Mouse (Mus musculus): ENCODE measurements around the gene Fbn1. TPM values are rescaled to one million over a fixed set of nuclear protein-coding genes. Genes with fewer than 3 reads are reported as not detected.

The Fbn1 gene
- polyA plus RNA-seq, 1 experiment from 2014 or later, result 16.8 TPM

DNA sequence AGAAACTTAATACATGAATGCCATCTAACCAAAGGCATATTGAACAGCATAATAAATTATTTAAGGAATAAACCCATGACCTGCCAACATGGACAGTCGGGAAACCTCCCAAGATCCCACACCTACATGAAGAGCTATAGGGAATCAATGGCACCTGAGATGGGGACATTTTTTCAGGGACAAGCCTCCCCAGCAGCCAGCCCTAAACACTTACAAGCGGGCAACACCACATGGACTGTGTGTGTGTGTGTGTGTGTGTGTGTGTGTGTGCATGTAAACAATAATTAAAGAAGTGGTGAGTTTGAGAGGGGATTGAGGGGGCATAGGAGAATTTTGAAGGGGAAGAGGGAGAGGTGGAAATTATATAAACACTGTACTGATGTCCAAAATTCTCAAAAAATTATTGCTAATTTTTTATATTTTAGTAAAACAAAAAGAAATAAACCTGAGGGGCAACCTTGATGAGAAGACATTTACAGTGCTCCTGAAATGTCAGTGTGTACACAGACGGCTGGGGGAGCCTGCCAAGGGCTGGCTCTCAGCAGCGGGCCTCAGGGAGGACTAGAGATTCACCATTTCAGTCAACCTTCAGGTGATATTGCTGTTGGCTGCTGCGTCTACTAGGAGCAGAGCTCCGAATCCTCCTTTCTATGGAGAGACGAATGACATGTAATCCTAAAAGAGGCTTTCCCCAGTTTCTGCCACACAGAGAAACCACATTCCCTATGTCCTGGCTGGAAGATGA lies 121.4 kb downstream of the Fbn1 start:
- no peaks in the 10 kb centered on the region for H3K9me3 ChIP-seq (replicated peaks)
- H3K27me3 ChIP-seq, result no peaks in the 10 kb centered on the region
- ATAC-seq (replicated peaks; ENCODE audit: insufficient number of reproducible peaks, insufficient read depth, low FRiP score, low read depth), result no peak
- H3K9ac ChIP-seq, result no peak overlapping the region
- no peak overlapping the region for H3K4me2 ChIP-seq
- 85% methylated on average over 7 of the region's 7 CpGs for WGBS
- H3K4me1 ChIP-seq (replicated peaks), result no peaks in the 10 kb centered on the region
- H3K36me3 ChIP-seq, result no peaks in the 10 kb centered on the region; the same call in 1 of the 2 replicates
- H3K27ac ChIP-seq, result no peak overlapping the region
- no peak overlapping the region for H3K4me3 ChIP-seq

DNA sequence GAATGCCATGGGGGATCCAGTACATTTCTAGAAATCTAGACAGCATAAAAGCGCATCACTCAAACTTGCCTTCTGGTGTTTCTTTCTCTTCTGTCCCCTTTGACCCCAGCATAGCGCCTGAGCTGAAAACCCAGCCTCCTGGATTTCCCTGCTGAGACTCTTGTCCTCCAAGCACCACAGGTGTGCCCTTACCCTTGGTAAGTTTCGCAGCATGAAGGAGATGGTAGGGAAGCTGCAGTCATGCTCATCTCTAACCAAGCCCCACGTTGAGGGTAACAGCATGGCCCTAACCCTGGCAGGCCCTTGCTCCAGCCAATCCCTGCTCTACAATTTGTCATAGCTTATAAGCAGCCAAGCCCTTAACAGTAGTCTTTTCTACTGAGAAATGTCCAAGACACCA lies 122.9 kb downstream of the Fbn1 start:
- no peaks in the 10 kb centered on the region for H3K4me1 ChIP-seq (replicated peaks)
- no peaks in the 10 kb centered on the region for H3K27me3 ChIP-seq
- no peak overlapping the region for H3K4me3 ChIP-seq
- H3K27ac ChIP-seq, result no peak overlapping the region
- WGBS, result 73% methylated on average over 4 of the region's 4 CpGs
- no peak overlapping the region for H3K4me2 ChIP-seq
- H3K9ac ChIP-seq, result no peak overlapping the region
- H3K9me3 ChIP-seq (replicated peaks), result no peaks in the 10 kb centered on the region
- ATAC-seq (replicated peaks; ENCODE audit: insufficient number of reproducible peaks, insufficient read depth, low FRiP score, low read depth), result no peak
- no peaks in the 10 kb centered on the region; the same call in 1 of the 2 replicates for H3K36me3 ChIP-seq

DNA sequence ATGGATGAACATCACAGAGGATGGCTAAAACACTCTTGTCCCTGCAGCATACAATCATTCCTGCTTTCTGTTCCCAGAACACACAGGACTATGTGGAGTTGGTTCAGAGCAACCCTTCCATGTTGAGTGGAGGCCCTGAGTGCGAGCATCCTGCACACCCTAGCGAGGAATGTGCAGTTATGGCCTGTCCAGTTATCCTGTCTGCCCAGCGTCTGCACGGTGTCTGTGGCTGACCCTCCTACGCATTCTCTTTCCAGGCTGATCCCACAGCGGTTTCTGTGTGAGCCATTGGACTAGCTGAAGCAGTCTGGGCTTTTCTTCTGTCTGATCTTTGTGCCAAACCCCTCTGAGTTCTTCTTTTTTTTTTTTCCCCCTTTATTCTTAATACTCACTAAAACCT lies 123.4 kb downstream of the Fbn1 start:
- Histone ChIP-seq H3K9me3 (replicated peaks) (no peaks in the 10 kb centered on the region), H3K4me2 (no peak overlapping the region), H3K4me3 (no peak overlapping the region), H3K27me3 (no peaks in the 10 kb centered on the region), H3K4me1 (replicated peaks) (no peaks in the 10 kb centered on the region), H3K9ac (no peak overlapping the region), H3K27ac (no peak overlapping the region), H3K36me3 (no peaks in the 10 kb centered on the region; the same call in 1 of the 2 replicates)
- ATAC-seq (replicated peaks; ENCODE audit: insufficient number of reproducible peaks, insufficient read depth, low FRiP score, low read depth), result no peak
- 67% methylated on average over 6 of the region's 6 CpGs for WGBS

DNA sequence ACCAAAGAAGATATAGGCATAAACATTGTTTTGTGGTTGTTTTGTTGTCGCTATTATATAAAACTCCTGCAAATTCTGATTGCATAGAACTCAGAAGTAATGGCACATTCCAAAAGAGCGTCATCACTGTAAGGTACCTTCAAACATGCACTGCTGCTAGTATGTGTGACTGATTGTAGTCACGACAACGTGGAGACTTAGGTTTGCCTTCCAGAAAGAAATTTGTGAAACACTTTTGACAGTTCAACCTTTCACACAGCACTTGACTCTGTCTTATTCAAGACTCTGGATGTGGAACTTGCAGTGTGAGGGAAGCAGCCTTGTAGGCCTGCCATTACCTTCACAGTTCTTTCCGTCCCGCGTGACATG lies 124.5 kb downstream of the Fbn1 start:
- no peak overlapping the region for H3K4me2 ChIP-seq

DNA sequence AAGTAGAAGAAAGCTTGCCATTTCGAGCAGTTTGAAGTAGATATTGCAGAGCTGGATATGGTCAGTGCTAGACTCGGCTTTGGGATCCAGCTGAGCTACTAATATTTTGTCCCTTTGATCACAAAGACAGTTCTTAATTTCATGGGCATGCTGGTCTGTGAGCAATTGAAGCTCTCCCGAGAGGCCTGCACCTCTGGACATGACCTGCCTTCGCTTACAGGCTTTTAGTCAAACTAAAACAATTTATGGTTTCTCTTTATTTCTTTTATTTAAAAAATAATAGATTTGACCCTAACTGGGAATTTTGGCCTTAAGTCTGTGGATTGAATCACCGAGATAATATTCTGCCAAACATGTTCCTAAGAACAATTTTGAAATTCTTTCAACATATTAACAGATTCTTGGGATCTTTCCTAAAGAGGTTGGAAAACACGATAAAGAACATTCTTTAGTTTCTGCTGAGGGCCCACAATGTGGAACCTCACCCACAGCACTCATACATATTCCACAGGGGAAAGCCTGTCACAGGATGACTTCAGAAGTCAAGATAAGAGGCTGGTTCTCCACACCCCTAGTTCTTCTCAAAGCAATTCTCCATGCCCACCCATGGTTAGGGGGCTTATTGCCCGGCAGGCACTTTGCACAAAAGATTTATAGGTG lies 125.0 kb downstream of the Fbn1 start:
- no peak overlapping the region for H3K4me3 ChIP-seq
- H3K9ac ChIP-seq, result no peak overlapping the region
- H3K4me2 ChIP-seq, result no peak overlapping the region
- H3K36me3 ChIP-seq, result peaks cover 9% of the 10 kb centered on the region; the same call in 1 of the 2 replicates
- no peaks in the 10 kb centered on the region for H3K9me3 ChIP-seq (replicated peaks)
- no peaks in the 10 kb centered on the region for H3K4me1 ChIP-seq (replicated peaks)
- H3K27ac ChIP-seq, result no peak overlapping the region
- H3K27me3 ChIP-seq, result no peaks in the 10 kb centered on the region
- no peak for ATAC-seq (replicated peaks; ENCODE audit: insufficient number of reproducible peaks, insufficient read depth, low FRiP score, low read depth)
- WGBS, result 74% methylated on average over 7 of the region's 7 CpGs

More for the DNA sequence above, 124.5 kb downstream of the Fbn1 start:
- H3K9ac ChIP-seq, result no peak overlapping the region
- H3K27ac ChIP-seq, result no peak overlapping the region
- H3K27me3 ChIP-seq, result no peaks in the 10 kb centered on the region
- no peak for ATAC-seq (replicated peaks; ENCODE audit: insufficient number of reproducible peaks, insufficient read depth, low FRiP score, low read depth)
- H3K9me3 ChIP-seq (replicated peaks), result no peaks in the 10 kb centered on the region
- WGBS, result 70% methylated on average over 7 of the region's 7 CpGs
- H3K4me1 ChIP-seq (replicated peaks), result no peaks in the 10 kb centered on the region
- H3K4me3 ChIP-seq, result no peak overlapping the region
- H3K36me3 ChIP-seq, result 0 out of 2 replicates have a peak, but pooled peaks cover 9% of the 10 kb centered on the region

- H3K36me3 ChIP-seq, result peaks cover 13% of the 10 kb centered on the region; the same call in 1 of the 2 replicates
- no peaks in the 10 kb centered on the region for H3K4me1 ChIP-seq (replicated peaks)
- H3K9me3 ChIP-seq (replicated peaks), result no peaks in the 10 kb centered on the region
- no peak overlapping the region for H3K4me2 ChIP-seq
- H3K9ac ChIP-seq, result no peak overlapping the region
- H3K27me3 ChIP-seq, result no peaks in the 10 kb centered on the region
- no peak overlapping the region for H3K4me3 ChIP-seq
- no peak overlapping the region for H3K27ac ChIP-seq
- ATAC-seq (replicated peaks; ENCODE audit: insufficient number of reproducible peaks, insufficient read depth, low FRiP score, low read depth), result no peak
- 67% methylated on average over 2 of the region's 2 CpGs for WGBS
These were observed 127.7 kb downstream of the Fbn1 start for GRCm38 (mm10) chr2:125380086-125380485.

GRCm38 (mm10) chr2:125379206-125379605 lies 128.6 kb downstream of the Fbn1 start:
- no peak overlapping the region for H3K4me3 ChIP-seq
- H3K9ac ChIP-seq, result no peak overlapping the region
- ATAC-seq (replicated peaks; ENCODE audit: insufficient number of reproducible peaks, insufficient read depth, low FRiP score, low read depth), result no peak
- WGBS, result 72% methylated on average over 2 of the region's 2 CpGs
- H3K4me2 ChIP-seq, result no peak overlapping the region
- no peaks in the 10 kb centered on the region for H3K27me3 ChIP-seq
- H3K9me3 ChIP-seq (replicated peaks), result no peaks in the 10 kb centered on the region
- H3K27ac ChIP-seq, result no peak overlapping the region
- H3K36me3 ChIP-seq, result peaks cover 13% of the 10 kb centered on the region; the same call in 1 of the 2 replicates
- no peaks in the 10 kb centered on the region for H3K4me1 ChIP-seq (replicated peaks)

DNA sequence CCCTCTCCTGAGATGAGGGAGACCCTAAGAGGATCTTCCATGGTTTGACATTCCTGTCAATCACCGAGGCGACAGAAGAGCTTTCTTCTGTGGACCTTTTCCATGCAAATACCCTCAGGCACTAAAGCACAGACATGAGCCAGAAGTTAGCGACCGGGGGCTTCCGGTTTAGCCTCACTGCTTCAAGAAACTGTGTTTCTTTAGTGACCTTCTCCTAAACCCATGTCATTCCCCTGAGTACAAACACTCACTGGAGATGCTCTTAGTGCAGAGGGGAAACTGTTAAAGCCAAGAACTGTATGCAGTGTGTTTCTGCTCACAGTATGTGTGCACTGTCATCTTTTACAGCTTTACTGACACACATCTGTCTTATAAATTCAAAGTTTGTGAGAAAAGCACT lies 131.9 kb downstream of the Fbn1 start:
- H3K36me3 ChIP-seq, result peaks cover 16% of the 10 kb centered on the region; the same call in 1 of the 2 replicates
- H3K4me3 ChIP-seq, result no peak overlapping the region
- no peak overlapping the region for H3K4me2 ChIP-seq
- no peak overlapping the region for H3K27ac ChIP-seq
- no peaks in the 10 kb centered on the region for H3K4me1 ChIP-seq (replicated peaks)
- H3K9ac ChIP-seq, result no peak overlapping the region
- no peaks in the 10 kb centered on the region for H3K27me3 ChIP-seq
- 83% methylated on average over 5 of the region's 5 CpGs for WGBS
- no peaks in the 10 kb centered on the region for H3K9me3 ChIP-seq (replicated peaks)
- no peak for ATAC-seq (replicated peaks; ENCODE audit: insufficient number of reproducible peaks, insufficient read depth, low FRiP score, low read depth)

GRCm38 (mm10) chr2:125375301-125375700 lies 132.5 kb downstream of the Fbn1 start:
- H3K4me3 ChIP-seq, result no peak overlapping the region
- no peaks in the 10 kb centered on the region for H3K27me3 ChIP-seq
- H3K36me3 ChIP-seq, result peaks cover 16% of the 10 kb centered on the region; the same call in 1 of the 2 replicates
- 83% methylated on average over 10 of the region's 10 CpGs for WGBS
- ATAC-seq (replicated peaks; ENCODE audit: insufficient number of reproducible peaks, insufficient read depth, low FRiP score, low read depth), result no peak
- H3K9me3 ChIP-seq (replicated peaks), result no peaks in the 10 kb centered on the region
- H3K4me1 ChIP-seq (replicated peaks), result no peaks in the 10 kb centered on the region
- no peak overlapping the region for H3K9ac ChIP-seq
- no peak overlapping the region for H3K4me2 ChIP-seq
- no peak overlapping the region for H3K27ac ChIP-seq

- H3K36me3 ChIP-seq, result peaks cover 18% of the 10 kb centered on the region; the same call in 1 of the 2 replicates
- 84% methylated on average over 8 of the region's 8 CpGs for WGBS
These were observed 138.1 kb downstream of the Fbn1 start for GRCm38 (mm10) chr2:125369666-125370065.

GRCm38 (mm10) chr2:125368616-125369015 lies 139.2 kb downstream of the Fbn1 start:
- Histone ChIP-seq H3K9me3 (replicated peaks) (no peaks in the 10 kb centered on the region), H3K4me3 (no peak overlapping the region), H3K4me2 (no peak overlapping the region), H3K4me1 (replicated peaks) (no peaks in the 10 kb centered on the region), H3K27ac (no peak overlapping the region), H3K27me3 (no peaks in the 10 kb centered on the region), H3K9ac (no peak overlapping the region), H3K36me3 (peaks cover 18% of the 10 kb centered on the region)
- WGBS, result 58% methylated on average over 4 of the region's 4 CpGs
- ATAC-seq (replicated peaks; ENCODE audit: insufficient number of reproducible peaks, insufficient read depth, low FRiP score, low read depth), result no peak

More at GRCm38 (mm10) chr2:125369666-125370065, 138.1 kb downstream of the Fbn1 start:
- Histone ChIP-seq H3K27me3 (no peaks in the 10 kb centered on the region), H3K9ac (no peak overlapping the region), H3K4me1 (replicated peaks) (no peaks in the 10 kb centered on the region), H3K4me2 (no peak overlapping the region), H3K27ac (no peak overlapping the region), H3K4me3 (no peak overlapping the region), H3K9me3 (replicated peaks) (no peaks in the 10 kb centered on the region)
- ATAC-seq (replicated peaks; ENCODE audit: insufficient number of reproducible peaks, insufficient read depth, low FRiP score, low read depth), result no peak

All from heart, embryonic 15.5 days (tissue).